Mouse (Mus musculus) myocyte (in vitro differentiated cells): Measurements from ENCODE around the gene Cdk5.

ENCODE experiments used
- MAX ChIP-seq: IDR thresholded peaks from one replicate; pipeline ENCODE4 v1.6.1; 2011; ENCODE audit warnings: low read depth, mild to moderate bottlenecking, control low read depth
- POLR2A ChIP-seq: IDR thresholded peaks from one replicate; pipeline ENCODE4 v1.6.1; 2011; ENCODE audit warnings: low read depth, mild to moderate bottlenecking, control low read depth, moderate library complexity; ENCODE audit not compliant: insufficient read length
- REST ChIP-seq: IDR thresholded peaks from one replicate; pipeline ENCODE4 v1.6.1; 2011; ENCODE audit warnings: mild to moderate bottlenecking, control low read depth, moderate library complexity; ENCODE audit not compliant: insufficient read depth, insufficient read length
- TCF12 ChIP-seq: IDR thresholded peaks from one replicate; pipeline ENCODE4 v1.6.1; 2011; ENCODE audit warnings: mild to moderate bottlenecking, control low read depth; ENCODE audit not compliant: poor library complexity, insufficient read depth, severe bottlenecking
- TCF3 ChIP-seq: IDR thresholded peaks from one replicate; pipeline ENCODE4 v1.6.1; 2011; ENCODE audit warnings: low read depth, control low read depth; ENCODE audit not compliant: insufficient read length
- USF1 ChIP-seq: IDR thresholded peaks from one replicate; pipeline ENCODE4 v1.6.1; 2011; ENCODE audit warnings: low read depth, mild to moderate bottlenecking, control low read depth, moderate library complexity

GRCm38 (mm10) chr5:24389658-24390020 lies 33.7 kb downstream of the Cdk5 start:
- TF ChIP-seq POLR2A = no peak
- TF ChIP-seq MAX = no peak
- TF ChIP-seq TCF3 = no peak
- TF ChIP-seq TCF12 = no peak
- TF ChIP-seq REST = no peak
- no peak for TF ChIP-seq USF1
